9 mouse cellular contexts compared by ENCODE assay signal in the genomic region with DNA sequence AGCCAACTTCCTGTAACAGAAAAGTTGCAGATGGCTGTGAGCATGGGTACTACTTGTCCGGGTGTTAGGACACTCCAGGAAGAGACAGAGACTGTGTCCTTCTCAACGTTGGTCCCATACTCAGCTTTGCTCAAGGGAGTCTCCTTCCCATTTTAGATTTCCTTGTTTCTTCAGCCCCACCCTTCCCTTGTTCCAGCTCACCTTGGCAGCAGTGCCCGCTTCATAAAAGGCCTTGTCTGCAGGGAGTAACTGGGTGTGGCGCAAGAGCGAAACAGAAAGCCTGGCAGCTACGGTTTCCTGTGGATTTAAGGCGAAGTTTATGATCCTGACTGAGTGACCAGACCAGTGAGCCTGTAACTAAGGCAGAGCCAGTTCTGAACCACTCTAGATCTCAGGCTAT. TPM values are rescaled to one million over a fixed set of nuclear protein-coding genes. Genes with fewer than 3 reads are reported as not detected.
A peak's percentile ranks its signal among the peaks of the same experiment; 100 is the strongest.
DNase-seq lines count a peak whose midpoint lies in the region; ATAC-seq and TF ChIP-seq lines count a peak whose summit lies in the region.
"Had no signal": no experiment of that assay in that cellular context is flagged by ENCODE, and none has a peak within 500 bp of the region (broad histone marks: within the 10 kb centered on the region; RNA-seq: fewer than 3 reads in every experiment).

No protein-coding gene starts in this region.

- no peak for ATAC-seq in cerebellum, adult (ENCODE audit: insufficient number of reproducible peaks, low FRiP score, low TSS enrichment)

- peak overlapping the region; percentile 49 for H3K27ac ChIP-seq in bone marrow macrophage, adult 2 months (ENCODE audit: insufficient read depth, low read depth, low read length)

- DNase-seq in adrenal gland, adult 8-10 months = peak; percentile 37
- no peak for DNase-seq in adrenal gland, postnatal 25 days
- DNase-seq in heart, postnatal 25 days (ENCODE audit: low spot score) = peak; percentile 48
- peak; percentile 78 for DNase-seq in lung, postnatal 10 days
- DNase-seq in cerebellum, postnatal 10 days = no peak
- DNase-seq in thymus, postnatal 4 days = no peak
- DNase-seq: thymus, postnatal 36 days had no signal

- peaks cover 34% of the 10 kb centered on the region for H3K4me1 ChIP-seq in bone marrow macrophage, adult 2 months (ENCODE audit: control insufficient read depth, insufficient read depth, low read length)

- no peak for TF ChIP-seq POLR2A in bone marrow macrophage, adult 2 months (IDR thresholded peaks at IDR 0.05; ENCODE audit: borderline replicate concordance, low read depth, low read length)

- intact Hi-C loops in heart, postnatal 25 days (cut with DNase I) = no loop called here

- no peak for TF ChIP-seq CTCF in bone marrow macrophage, adult 2 months (IDR thresholded peaks at IDR 0.05; ENCODE audit: low read depth, low read length)

- H3K4me3 ChIP-seq in bone marrow macrophage, adult 2 months (ENCODE audit: insufficient read depth, low read length) = peak overlapping the region; percentile 1; the same call in 1 of the 2 replicates

RNA-seq across cellular contexts. Expression of a gene that starts 3.0 kb away (rescaled TPM):
- total RNA-seq in adrenal gland, adult 8-10 months (2022) = 1 to 10 TPM; 3.8 to 9.2 (median 4.6) TPM
- 5.2 and 5.3 TPM in 2 replicates for total RNA-seq in adrenal gland, postnatal 25 days (2021)
- polyA plus RNA-seq in bone marrow macrophage, adult 2 months (2012; ENCODE audit: insufficient read depth, insufficient read length, missing spikeins) = 4.6 and 8.3 TPM in 2 replicates
- 1 to 10 TPM; 1.3 to 1.7 TPM for total RNA-seq in heart, postnatal 25 days (2021)

RNA-seq across cellular contexts. Expression of a gene that starts 13.4 kb away (rescaled TPM):
- total RNA-seq in adrenal gland, adult 8-10 months (2022) = under 1 TPM in 3 of 4 experiments, not detected in 1; 0.56 to 0.81 (median 0.59) TPM
- total RNA-seq in adrenal gland, postnatal 25 days (2021) = not detected in 2 replicates
- not detected in 2 replicates for polyA plus RNA-seq in bone marrow macrophage, adult 2 months (2012; ENCODE audit: insufficient read depth, insufficient read length, missing spikeins)
- total RNA-seq in heart, postnatal 25 days (2021) = not detected

RNA-seq across cellular contexts. Expression of a gene that starts 13.8 kb away (rescaled TPM):
- 100 to 1,000 TPM in 2 of 4 experiments, 10 to 100 TPM in 2; 85.7 to 104 (median 96.6) TPM for total RNA-seq in adrenal gland, adult 8-10 months (2022)
- total RNA-seq in adrenal gland, postnatal 25 days (2021) = 80.5 and 107 TPM in 2 replicates
- 84.1 and 85.8 TPM in 2 replicates for polyA plus RNA-seq in bone marrow macrophage, adult 2 months (2012; ENCODE audit: insufficient read depth, insufficient read length, missing spikeins)
- 10 to 100 TPM; 74.3 to 80.5 TPM for total RNA-seq in heart, postnatal 25 days (2021)

RNA-seq across cellular contexts. Expression of a gene that starts 34.0 kb away (rescaled TPM):
- 100 to 1,000 TPM in 3 of 4 experiments, 10 to 100 TPM in 1; 93.5 to 125 (median 105) TPM for total RNA-seq in adrenal gland, adult 8-10 months (2022)
- 105 and 137 TPM in 2 replicates for total RNA-seq in adrenal gland, postnatal 25 days (2021)
- polyA plus RNA-seq in bone marrow macrophage, adult 2 months (2012; ENCODE audit: insufficient read depth, insufficient read length, missing spikeins) = 61.2 and 67.7 TPM in 2 replicates
- 10 to 100 TPM; 58.5 to 61.7 TPM for total RNA-seq in heart, postnatal 25 days (2021)

RNA-seq across cellular contexts. Expression of a gene that starts 36.5 kb away (rescaled TPM):
- 10 to 100 TPM; 38.1 to 62.4 (median 49.5) TPM for total RNA-seq in adrenal gland, adult 8-10 months (2022)
- total RNA-seq in adrenal gland, postnatal 25 days (2021) = 39.9 and 46.1 TPM in 2 replicates
- 36.9 and 45.0 TPM in 2 replicates for polyA plus RNA-seq in bone marrow macrophage, adult 2 months (2012; ENCODE audit: insufficient read depth, insufficient read length, missing spikeins)
- total RNA-seq in heart, postnatal 25 days (2021) = 10 to 100 TPM; 39.7 to 41.8 TPM

Comparison
In these comparisons a context has a peak if more than half of its experiments do, and no peak if none do; other contexts are left out.
1. DNase-seq: peak in adrenal gland, adult 8-10 months (single experiment), heart, postnatal 25 days (single experiment) and lung, postnatal 10 days (single experiment); none in adrenal gland, postnatal 25 days (single experiment), cerebellum, postnatal 10 days (0 of 2) and thymus, postnatal 4 days (single experiment).